In genomic region chr15:24297236-24297635, GRCm38 (mm10) we compare ENCODE assay signal across 20 mouse cellular contexts.
DNase-seq lines count a peak whose midpoint lies in the region; ATAC-seq and TF ChIP-seq lines count a peak whose summit lies in the region.
"Had no signal": no experiment of that assay in that cellular context is flagged by ENCODE, and none has a peak within 500 bp of the region (broad histone marks: within the 10 kb centered on the region; RNA-seq: fewer than 3 reads in every experiment).

No protein-coding gene starts in this region.

- no peaks in the 10 kb centered on the region for H3K36me3 ChIP-seq in stomach, postnatal 0 days (ENCODE audit: control insufficient read depth, insufficient read depth, low read length)
- H3K36me3 ChIP-seq: G1E; heart, embryonic 13.5 days had no signal

- H3K4me1 ChIP-seq in stomach, postnatal 0 days (replicated peaks; ENCODE audit: control insufficient read depth, insufficient read depth): no peaks in the 10 kb centered on the region
- H3K4me1 ChIP-seq: forebrain, embryonic 13.5 days; heart, embryonic 13.5 days had no signal

- H3K4me3 ChIP-seq in stomach, postnatal 0 days (ENCODE audit: low read depth, low read length): no peak overlapping the region
- H3K4me3 ChIP-seq: forebrain, embryonic 13.5 days; heart, embryonic 13.5 days had no signal

- no peak for TF ChIP-seq EP300 in stomach, postnatal 0 days (optimal IDR thresholded peaks at IDR 0.05)

- DNase-seq in cerebellum, postnatal 4 days (ENCODE audit: low spot score in 2 of 2): no peak
- DNase-seq in cerebellum, adult 9-10 months: peak; percentile 80
- peak; percentile 27 to 60 for DNase-seq in cerebellum, postnatal 25 days
- no peak for DNase-seq in stomach, postnatal 0 days (ENCODE audit: low spot score)
- DNase-seq in kidney, postnatal 4 days: no peak
- no peak for DNase-seq in gastrocnemius, adult 8-10 months (ENCODE audit: low spot score in 2 of 2)
- DNase-seq: adrenal gland, postnatal 10 days; B cell, adult 2 months; forebrain, postnatal 0 days; gastrocnemius, postnatal 36 days; heart, postnatal 36 days; kidney, adult 8-10 months had no signal

- no peaks in the 10 kb centered on the region for H3K27me3 ChIP-seq in stomach, postnatal 0 days (ENCODE audit: control insufficient read depth, insufficient read depth, low read length)
- H3K27me3 ChIP-seq: forebrain, embryonic 13.5 days; heart, embryonic 13.5 days had no signal

- TF ChIP-seq CTCF in stomach, postnatal 0 days (IDR thresholded peaks at IDR 0.05; ENCODE audit: low read depth): no peak

- no peak overlapping the region for H3K27ac ChIP-seq in stomach, postnatal 0 days (replicated peaks)
- H3K27ac ChIP-seq: forebrain, embryonic 13.5 days; heart, embryonic 13.5 days had no signal

- H3K9ac ChIP-seq in stomach, postnatal 0 days (ENCODE audit: low read length): no peak overlapping the region
- H3K9ac ChIP-seq: forebrain, embryonic 13.5 days; forebrain, postnatal 0 days; heart, embryonic 13.5 days had no signal

- peak; percentile 89 for ATAC-seq in cerebellum, adult (ENCODE audit: insufficient number of reproducible peaks, low FRiP score, low TSS enrichment)
- ATAC-seq in stomach, postnatal 0 days (ENCODE audit: low FRiP score, low TSS enrichment): no peak
- ATAC-seq: CD4-positive, CD25-positive, alpha-beta regulatory T cell, adult 4 months; forebrain, embryonic 13.5 days; forebrain, postnatal 0 days; hindbrain, embryonic 16.5 days; inflammation-experienced regulatory T-cells, adult 6 months; intestine, postnatal 0 days had no signal

- no peak overlapping the region for H3K4me2 ChIP-seq in stomach, postnatal 0 days (replicated peaks; ENCODE audit: low read depth)
- H3K4me2 ChIP-seq: forebrain, embryonic 13.5 days; heart, embryonic 13.5 days had no signal

- H3K9me3 ChIP-seq in stomach, postnatal 0 days (ENCODE audit: control insufficient read depth, low read length): no peaks in the 10 kb centered on the region
- H3K9me3 ChIP-seq: forebrain, embryonic 13.5 days; G1E; heart, embryonic 13.5 days had no signal

Comparison
In these comparisons a context has a peak if more than half of its experiments do, and no peak if none do; other contexts are left out.
1. DNase-seq: peak in cerebellum, adult 9-10 months (single experiment) and cerebellum, postnatal 25 days (2 of 2); none in cerebellum, postnatal 4 days (0 of 2), stomach, postnatal 0 days (single experiment), kidney, postnatal 4 days (0 of 2) and gastrocnemius, adult 8-10 months (0 of 2).